Mouse (Mus musculus) liver, embryonic 14 days (tissue): ENCODE results near the gene Aste1. TPM values are rescaled to one million over a fixed set of nuclear protein-coding genes. Genes with fewer than 3 reads are reported as not detected.

Source experiments
- polyA plus RNA-seq: library from polyadenylated mRNA; depleted of rRNA; stranded (reverse); fragments of >200 nt; gene quantifications from 2 replicates; pipeline ENCODE4 v1.2.3, GENCODE M21; 2012; rRNA removed

The Aste1 gene
- 2.7 and 3.3 TPM in 2 replicates for polyA plus RNA-seq

GRCm38 (mm10) chr9:105395218-105395627 lies at the start of gene Aste1, which contains the start of gene Nek11:
Aste1 (plus strand) TSS chr9:105395392.
Nek11 (minus strand) TSS chr9:105395524.

Other genes starting within 250 kb of the Aste1 start
- gene Nek11, start 132 bp downstream of the Aste1 start, polyA plus RNA-seq: not detected in 2 replicates
- gene Atp2c1, start 131.9 kb downstream of the Aste1 start, polyA plus RNA-seq: 10.9 and 12.9 TPM in 2 replicates
- gene Pik3r4, start 247.6 kb downstream of the Aste1 start, polyA plus RNA-seq: 4.6 and 4.7 TPM in 2 replicates